Mouse (Mus musculus): ENCODE results near the gene Tmc3. TPM values are rescaled to one million over a fixed set of nuclear protein-coding genes. Genes with fewer than 3 reads are reported as not detected.

The Tmc3 gene
- polyA plus RNA-seq, 1 experiment from 2014 or later = not detected

- Histone ChIP-seq H3K36me3 (ENCODE audit: control insufficient read depth, insufficient read depth, low read length) (no peaks in the 10 kb centered on the region), H3K27me3 (ENCODE audit: control insufficient read depth, insufficient read depth, low read depth, low read length) (no peaks in the 10 kb centered on the region), H3K9me3 (ENCODE audit: control insufficient read depth, low read length) (no peaks in the 10 kb centered on the region), H3K4me1 (replicated peaks; ENCODE audit: control insufficient read depth, insufficient read depth, low read length) (no peaks in the 10 kb centered on the region), H3K9ac (ENCODE audit: low read length) (no peak overlapping the region), H3K27ac (ENCODE audit: low read length) (no peak overlapping the region), H3K4me2 (ENCODE audit: low read depth, low read length) (no peak overlapping the region), H3K4me3 (ENCODE audit: low read length) (no peak overlapping the region)
- 67% methylated on average over 1 of the region's 1 CpGs for WGBS
- ATAC-seq (ENCODE audit: low read depth) = no peak
Observed at GRCm38 (mm10) chr7:83611886-83612285, 27.2 kb downstream of the Tmc3 start.

GRCm38 (mm10) chr7:83615272-83615671 lies 30.5 kb downstream of the Tmc3 start:
- no peak for ATAC-seq (ENCODE audit: low read depth)
- H3K4me1 ChIP-seq (replicated peaks; ENCODE audit: control insufficient read depth, insufficient read depth, low read length) = no peaks in the 10 kb centered on the region
- WGBS = 82% methylated on average over 3 of the region's 3 CpGs
- H3K4me3 ChIP-seq (ENCODE audit: low read length) = no peak overlapping the region
- H3K36me3 ChIP-seq (ENCODE audit: control insufficient read depth, insufficient read depth, low read length) = no peaks in the 10 kb centered on the region
- no peak overlapping the region for H3K9ac ChIP-seq (ENCODE audit: low read length)
- no peaks in the 10 kb centered on the region for H3K27me3 ChIP-seq (ENCODE audit: control insufficient read depth, insufficient read depth, low read depth, low read length)
- no peak overlapping the region for H3K4me2 ChIP-seq (ENCODE audit: low read depth, low read length)
- no peaks in the 10 kb centered on the region for H3K9me3 ChIP-seq (ENCODE audit: control insufficient read depth, low read length)
- no peak overlapping the region for H3K27ac ChIP-seq (ENCODE audit: low read length)

GRCm38 (mm10) chr7:83615815-83616214 lies 31.1 kb downstream of the Tmc3 start:
- 84% methylated on average over 8 of the region's 8 CpGs for WGBS
- H3K9ac ChIP-seq (ENCODE audit: low read length) = no peak overlapping the region
- ATAC-seq (ENCODE audit: low read depth) = no peak
- no peak overlapping the region for H3K4me3 ChIP-seq (ENCODE audit: low read length)
- H3K4me1 ChIP-seq (replicated peaks; ENCODE audit: control insufficient read depth, insufficient read depth, low read length) = no peaks in the 10 kb centered on the region
- no peak overlapping the region for H3K27ac ChIP-seq (ENCODE audit: low read length)
- no peaks in the 10 kb centered on the region for H3K9me3 ChIP-seq (ENCODE audit: control insufficient read depth, low read length)
- no peaks in the 10 kb centered on the region for H3K27me3 ChIP-seq (ENCODE audit: control insufficient read depth, insufficient read depth, low read depth, low read length)
- no peak overlapping the region for H3K4me2 ChIP-seq (ENCODE audit: low read depth, low read length)
- no peaks in the 10 kb centered on the region for H3K36me3 ChIP-seq (ENCODE audit: control insufficient read depth, insufficient read depth, low read length)

DNA sequence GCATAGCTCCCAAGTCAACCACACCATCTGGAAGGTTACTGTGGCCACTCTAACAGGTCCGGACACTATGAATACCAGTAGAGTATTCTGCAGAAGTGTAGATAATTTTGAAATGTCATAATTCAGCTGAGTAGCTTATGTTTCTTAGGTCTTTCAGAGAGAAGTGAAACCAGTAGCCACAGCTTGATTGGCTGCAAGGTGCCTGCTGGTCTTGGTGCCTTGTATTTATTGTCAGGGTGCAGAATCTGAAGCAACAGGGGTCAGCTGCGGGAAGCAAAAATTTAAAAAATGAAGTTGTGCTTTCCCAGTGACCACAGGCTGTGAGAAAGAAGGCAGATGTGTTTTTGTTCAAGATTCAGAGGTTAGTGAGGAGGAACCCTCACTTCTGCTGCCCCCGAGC lies 31.5 kb downstream of the Tmc3 start:
- H3K4me3 ChIP-seq (ENCODE audit: low read length) = no peak overlapping the region
- no peaks in the 10 kb centered on the region for H3K9me3 ChIP-seq (ENCODE audit: control insufficient read depth, low read length)
- 70% methylated on average over 3 of the region's 3 CpGs for WGBS
- H3K9ac ChIP-seq (ENCODE audit: low read length) = no peak overlapping the region
- H3K27ac ChIP-seq (ENCODE audit: low read length) = no peak overlapping the region
- ATAC-seq (ENCODE audit: low read depth) = no peak
- no peaks in the 10 kb centered on the region for H3K4me1 ChIP-seq (replicated peaks; ENCODE audit: control insufficient read depth, insufficient read depth, low read length)
- no peak overlapping the region for H3K4me2 ChIP-seq (ENCODE audit: low read depth, low read length)
- H3K27me3 ChIP-seq (ENCODE audit: control insufficient read depth, insufficient read depth, low read depth, low read length) = no peaks in the 10 kb centered on the region
- H3K36me3 ChIP-seq (ENCODE audit: control insufficient read depth, insufficient read depth, low read length) = no peaks in the 10 kb centered on the region

GRCm38 (mm10) chr7:83618709-83619108 lies 34.0 kb downstream of the Tmc3 start:
- Histone ChIP-seq H3K4me1 (replicated peaks; ENCODE audit: control insufficient read depth, insufficient read depth, low read length) (no peaks in the 10 kb centered on the region), H3K4me3 (ENCODE audit: low read length) (no peak overlapping the region), H3K9ac (ENCODE audit: low read length) (no peak overlapping the region), H3K27ac (ENCODE audit: low read length) (no peak overlapping the region), H3K36me3 (ENCODE audit: control insufficient read depth, insufficient read depth, low read length) (no peaks in the 10 kb centered on the region), H3K27me3 (ENCODE audit: control insufficient read depth, insufficient read depth, low read depth, low read length) (no peaks in the 10 kb centered on the region), H3K9me3 (ENCODE audit: control insufficient read depth, low read length) (no peaks in the 10 kb centered on the region), H3K4me2 (ENCODE audit: low read depth, low read length) (no peak overlapping the region)
- WGBS = 94% methylated on average over 1 of the region's 1 CpGs
- ATAC-seq (ENCODE audit: low read depth) = no peak

- Histone ChIP-seq H3K27ac (ENCODE audit: low read length) (no peak overlapping the region), H3K27me3 (ENCODE audit: control insufficient read depth, insufficient read depth, low read depth, low read length) (no peaks in the 10 kb centered on the region), H3K36me3 (ENCODE audit: control insufficient read depth, insufficient read depth, low read length) (no peaks in the 10 kb centered on the region), H3K4me3 (ENCODE audit: low read length) (no peak overlapping the region), H3K4me1 (replicated peaks; ENCODE audit: control insufficient read depth, insufficient read depth, low read length) (no peaks in the 10 kb centered on the region), H3K9me3 (ENCODE audit: control insufficient read depth, low read length) (no peaks in the 10 kb centered on the region), H3K9ac (ENCODE audit: low read length) (no peak overlapping the region), H3K4me2 (ENCODE audit: low read depth, low read length) (no peak overlapping the region)
- 92% methylated on average over 6 of the region's 6 CpGs for WGBS
- no peak for ATAC-seq (ENCODE audit: low read depth)
Observed at GRCm38 (mm10) chr7:83622582-83622981, 37.9 kb downstream of the Tmc3 start.

GRCm38 (mm10) chr7:83624065-83624464 lies 39.3 kb downstream of the Tmc3 start:
- no peak overlapping the region for H3K4me2 ChIP-seq (ENCODE audit: low read depth, low read length)
- no peaks in the 10 kb centered on the region for H3K4me1 ChIP-seq (replicated peaks; ENCODE audit: control insufficient read depth, insufficient read depth, low read length)
- no peak for ATAC-seq (ENCODE audit: low read depth)
- H3K4me3 ChIP-seq (ENCODE audit: low read length) = no peak overlapping the region
- no peak overlapping the region for H3K9ac ChIP-seq (ENCODE audit: low read length)
- H3K36me3 ChIP-seq (ENCODE audit: control insufficient read depth, insufficient read depth, low read length) = no peaks in the 10 kb centered on the region
- WGBS = 76% methylated on average over 1 of the region's 1 CpGs
- H3K27ac ChIP-seq (ENCODE audit: low read length) = no peak overlapping the region
- no peaks in the 10 kb centered on the region for H3K27me3 ChIP-seq (ENCODE audit: control insufficient read depth, insufficient read depth, low read depth, low read length)
- H3K9me3 ChIP-seq (ENCODE audit: control insufficient read depth, low read length) = no peaks in the 10 kb centered on the region

DNA sequence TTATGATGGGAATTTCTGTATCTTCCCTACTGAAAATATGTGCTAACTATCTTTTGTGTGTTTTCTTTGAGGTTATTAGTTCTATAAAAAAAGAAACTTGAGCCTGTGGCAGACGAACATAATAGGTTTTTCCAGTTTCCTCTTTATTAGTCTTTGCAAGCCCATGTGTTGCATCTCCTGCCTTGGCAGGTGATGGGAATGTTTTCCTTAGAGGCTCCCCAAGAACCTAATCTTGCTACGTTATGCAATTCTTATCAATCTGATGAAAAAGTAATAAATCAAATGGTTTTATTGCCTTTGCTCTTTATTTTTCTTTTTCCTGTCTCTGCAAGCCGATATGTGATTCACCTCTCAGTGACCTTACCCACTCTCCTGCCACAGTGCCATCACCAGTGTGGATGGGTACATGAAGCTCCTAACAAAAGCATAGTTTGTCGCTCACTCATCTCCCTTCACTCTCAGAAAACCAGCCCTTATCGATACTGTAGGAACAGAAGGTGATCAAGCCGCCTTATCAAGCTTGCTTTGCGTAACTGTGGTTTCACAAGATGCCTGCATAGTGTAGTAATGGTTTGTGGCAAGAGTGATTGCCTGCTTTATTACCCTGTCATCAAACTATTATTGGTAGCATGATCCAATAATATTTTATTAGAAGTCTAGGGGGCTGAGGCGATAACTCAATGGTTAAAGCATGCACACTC lies 42.0 kb downstream of the Tmc3 start:
- Histone ChIP-seq H3K4me1 (replicated peaks; ENCODE audit: control insufficient read depth, insufficient read depth, low read length) (peaks cover 5% of the 10 kb centered on the region; the same call in 1 of the 2 replicates), H3K9me3 (ENCODE audit: control insufficient read depth, low read length) (no peaks in the 10 kb centered on the region), H3K4me2 (ENCODE audit: low read depth, low read length) (no peak overlapping the region), H3K27ac (ENCODE audit: low read length) (no peak overlapping the region), H3K36me3 (ENCODE audit: control insufficient read depth, insufficient read depth, low read length) (no peaks in the 10 kb centered on the region), H3K27me3 (ENCODE audit: control insufficient read depth, insufficient read depth, low read depth, low read length) (no peaks in the 10 kb centered on the region), H3K9ac (ENCODE audit: low read length) (no peak overlapping the region), H3K4me3 (ENCODE audit: low read length) (no peak overlapping the region)
- ATAC-seq (ENCODE audit: low read depth) = no peak
- 71% methylated on average over 8 of the region's 8 CpGs for WGBS

DNA sequence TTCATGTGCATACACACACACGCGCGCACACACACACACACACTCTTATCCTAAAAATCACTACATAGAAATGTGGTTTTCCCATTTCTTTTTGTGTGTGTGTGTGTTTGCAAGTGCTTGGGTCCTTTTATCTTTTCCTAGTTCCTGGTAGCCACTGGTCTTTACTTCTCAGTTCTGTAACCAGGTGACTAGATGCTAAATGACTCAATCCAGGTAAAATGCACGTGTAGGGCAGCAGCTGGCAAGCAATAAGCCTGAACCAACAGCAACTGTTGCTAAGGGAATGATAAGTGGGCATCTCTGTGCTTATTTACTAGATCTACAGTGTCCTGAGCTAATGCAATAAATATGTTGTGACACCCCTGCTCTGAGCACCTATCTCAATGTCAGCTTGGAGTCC lies 42.6 kb downstream of the Tmc3 start:
- no peaks in the 10 kb centered on the region for H3K36me3 ChIP-seq (ENCODE audit: control insufficient read depth, insufficient read depth, low read length)
- no peak for ATAC-seq (ENCODE audit: low read depth)
- H3K4me2 ChIP-seq (ENCODE audit: low read depth, low read length) = no peak overlapping the region
- 88% methylated on average over 4 of the region's 4 CpGs for WGBS
- peaks cover 5% of the 10 kb centered on the region for H3K4me1 ChIP-seq (replicated peaks; ENCODE audit: control insufficient read depth, insufficient read depth, low read length)
- H3K27ac ChIP-seq (ENCODE audit: low read length) = no peak overlapping the region
- no peak overlapping the region for H3K9ac ChIP-seq (ENCODE audit: low read length)
- H3K9me3 ChIP-seq (ENCODE audit: control insufficient read depth, low read length) = no peaks in the 10 kb centered on the region
- H3K27me3 ChIP-seq (ENCODE audit: control insufficient read depth, insufficient read depth, low read depth, low read length) = no peaks in the 10 kb centered on the region
- no peak overlapping the region for H3K4me3 ChIP-seq (ENCODE audit: low read length)

Measured in lung, embryonic 16.5 days (tissue).